Mouse (Mus musculus) cortical plate, adult 2 months (tissue): ENCODE data around the gene Hdhd5.

Source experiments
- CTCF ChIP-seq: fragments of 200-500 bp; IDR thresholded peaks from 2 replicates; pipeline ENCODE4 v1.5.1; 2011; ENCODE audit warnings: mild to moderate bottlenecking, control low read depth, low read length; ENCODE audit not compliant: insufficient read depth; ENCODE audit errors: extremely low read depth
- POLR2A ChIP-seq: fragments of 200-500 bp; IDR thresholded peaks from 2 replicates; pipeline ENCODE4 v1.6.1; 2011; ENCODE audit warnings: mild to moderate bottlenecking, low read length, control low read depth; ENCODE audit not compliant: insufficient read depth; ENCODE audit errors: extremely low read depth

GRCm38 (mm10) chr6:120464406-120464939 is 66.6 kb downstream of the Hdhd5 start:
- TF ChIP-seq CTCF (no peak), POLR2A (no peak)
